Mouse (Mus musculus) central nervous system, embryonic 14 days (tissue): ENCODE data around the gene Vsig4. TPM values are rescaled to one million over a fixed set of nuclear protein-coding genes. Genes with fewer than 3 reads are reported as not detected.

ENCODE experiments used
- polyA plus RNA-seq: library from polyadenylated mRNA; depleted of rRNA; stranded (reverse); fragments of >200 nt; gene quantifications from 2 replicates; pipeline ENCODE4 v1.2.3, GENCODE M21; 2012; rRNA removed

The Vsig4 gene
- polyA plus RNA-seq, result not detected in 2 replicates

DNA sequence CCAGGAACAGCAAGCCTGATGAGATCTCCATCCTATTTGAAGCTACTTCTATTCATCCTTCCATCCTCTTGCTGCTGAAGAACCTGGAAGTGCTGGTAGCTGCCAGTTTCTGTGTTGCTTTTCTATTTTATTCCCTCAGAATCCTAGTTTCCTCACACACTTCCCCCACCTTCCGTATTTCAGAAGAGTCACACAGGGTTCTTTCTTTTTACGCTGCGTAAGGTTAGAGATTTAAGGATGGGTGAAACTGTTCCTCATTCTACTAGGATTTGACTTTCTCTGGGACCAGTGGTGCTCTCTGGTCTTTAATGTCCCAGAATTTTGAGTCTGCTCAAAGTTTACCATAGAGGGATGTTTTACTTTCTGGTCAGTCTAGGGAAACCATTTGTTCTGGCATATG lies at the start of gene Vsig4:
Gene Vsig4, minus strand, starts transcription at position 101 of the 400 bp plus-strand sequence.

Other genes with a start within 250 kb of the Vsig4 start
- gene Msn, start 197.4 kb downstream of the Vsig4 start, polyA plus RNA-seq, result 43.3 and 48.0 TPM in 2 replicates
- 4.0 and 7.4 TPM in 2 replicates for gene Heph, start 161.9 kb upstream of the Vsig4 start, polyA plus RNA-seq
- gene Hsf3, start 162.9 kb upstream of the Vsig4 start, polyA plus RNA-seq, result 0.02 and 0.09 TPM in 2 replicates